Mouse (Mus musculus) mouse embryonic stem cell (cell line): ENCODE measurements around the gene Sash1.

Experiments
- in situ Hi-C, 2 experiments: fragments of 300-500 bp; cut with MboI; formaldehyde crosslinking; loops; 1 replicate in 1 of 2; 3 replicates in 1 of 2; pipeline ENCODE4 v1.14.3; 2019 to 2020; ENCODE audit warnings: low sequenced_read_pairs in 2 of 2, low pct_unique_long_range_greater_than_20kb in 1 of 2, mixed read lengths in 1 of 2; ENCODE audit not compliant: unreplicated experiment in 1 of 2

Gene Sash1

DNA sequence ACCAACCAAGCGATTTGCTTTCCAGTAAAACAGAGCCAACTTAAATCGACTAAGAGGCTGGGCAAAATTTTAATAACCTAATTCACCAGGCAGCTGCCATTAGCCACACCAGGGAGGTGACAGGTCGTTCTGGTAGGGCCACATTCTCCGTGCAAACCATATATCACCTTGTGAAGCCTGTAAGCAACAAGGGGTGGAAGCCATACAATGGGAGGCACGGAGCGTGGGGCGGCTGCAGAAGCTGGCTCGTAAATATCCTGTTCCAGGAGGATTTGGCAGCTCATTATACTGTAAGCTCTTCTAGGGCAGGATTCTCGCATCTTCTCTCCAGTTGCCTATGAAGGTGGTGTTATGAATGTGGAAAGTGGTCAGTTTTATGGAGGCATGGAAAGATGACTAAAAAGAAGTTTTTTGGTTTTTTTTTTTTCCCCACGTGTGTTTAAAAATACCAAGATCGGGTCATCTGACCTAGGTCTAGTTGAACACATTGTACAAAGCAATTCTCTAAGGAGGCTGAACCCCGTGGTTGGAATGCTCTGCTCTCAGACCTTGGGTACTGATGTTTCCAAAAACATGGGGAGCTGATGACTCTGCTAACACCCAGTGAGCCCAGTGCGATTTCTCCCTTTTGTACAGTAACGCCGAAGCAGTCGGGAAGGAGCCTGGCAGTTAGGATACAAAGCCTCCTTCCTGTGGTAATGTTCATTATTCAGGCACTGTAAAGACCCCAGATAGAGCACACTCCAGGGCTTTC is 24.5 kb upstream of the Sash1 start:
- in situ Hi-C loops = no loop called here

DNA sequence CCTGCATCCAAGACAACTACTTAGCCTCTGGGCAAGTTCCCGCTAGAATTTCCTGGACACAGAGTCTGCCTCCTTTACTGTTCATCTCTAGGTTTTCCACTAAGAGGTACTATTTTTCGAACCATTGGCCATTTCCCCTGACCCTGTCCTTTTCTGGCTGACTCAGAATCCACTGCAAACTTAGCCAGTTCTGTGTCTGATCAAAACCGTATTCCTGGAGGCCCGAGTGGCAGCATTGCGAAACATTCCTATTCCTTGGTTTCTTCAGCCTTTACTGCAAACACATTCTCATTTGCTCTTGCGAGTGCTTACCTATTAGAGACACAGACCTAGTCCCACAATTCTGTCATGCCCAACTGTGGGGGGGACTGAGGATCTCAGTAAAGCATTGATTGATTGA is 17.2 kb upstream of the Sash1 start:
- in situ Hi-C loops = no loop called here

DNA sequence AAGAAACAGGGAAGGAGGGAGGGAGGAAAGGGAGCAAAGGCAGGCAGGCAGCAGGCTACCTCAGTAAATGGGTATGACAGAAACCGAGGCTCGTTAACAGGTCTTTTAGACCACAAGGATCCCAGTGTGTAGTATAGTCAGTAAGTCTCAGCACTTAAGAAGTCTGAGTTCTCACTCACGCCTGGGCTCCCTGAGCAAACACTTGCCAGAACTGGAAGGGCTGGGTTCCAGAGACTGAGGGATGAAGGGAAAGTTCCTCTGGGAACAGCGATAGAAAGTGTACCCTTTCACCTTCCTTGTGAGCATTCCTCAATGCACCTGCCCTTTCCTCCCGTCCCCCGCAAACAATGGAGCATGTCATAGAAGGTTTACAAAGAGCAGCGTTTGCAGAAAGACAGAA is 16.5 kb upstream of the Sash1 start:
- in situ Hi-C loops = no loop called here

DNA sequence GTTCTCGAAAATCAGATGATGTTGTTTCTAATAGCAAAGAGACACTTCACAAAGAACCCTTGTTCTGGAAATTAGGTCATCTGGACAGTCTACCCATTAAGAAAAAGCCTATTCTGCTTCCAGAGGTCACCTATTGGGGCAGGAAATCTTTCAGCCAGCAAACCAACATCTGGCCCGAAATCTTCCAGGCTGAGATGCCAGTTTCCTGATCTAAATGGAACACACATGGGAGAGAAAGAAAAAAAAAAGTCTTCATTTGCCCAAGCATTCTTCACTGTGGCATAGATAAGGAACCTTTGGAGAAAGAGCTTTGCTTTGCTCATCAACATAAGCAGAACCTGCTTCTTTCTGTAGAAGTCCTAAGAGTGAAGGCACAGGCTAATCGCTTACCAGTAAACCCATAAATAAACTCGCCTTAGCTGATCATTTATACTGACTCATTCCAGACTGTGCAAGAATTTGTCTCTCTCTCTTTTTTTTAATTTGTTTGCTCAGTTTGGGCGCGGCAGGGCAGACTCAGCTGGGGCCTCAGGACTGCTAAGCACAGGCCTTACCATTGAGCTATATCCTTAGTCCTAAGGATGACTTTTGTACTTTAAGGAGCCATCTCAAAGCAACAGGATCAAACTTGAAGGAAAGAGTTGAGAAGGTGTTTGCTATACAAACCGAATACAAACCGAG is 13.1 kb upstream of the Sash1 start:
- in situ Hi-C loops = no loop called here

DNA sequence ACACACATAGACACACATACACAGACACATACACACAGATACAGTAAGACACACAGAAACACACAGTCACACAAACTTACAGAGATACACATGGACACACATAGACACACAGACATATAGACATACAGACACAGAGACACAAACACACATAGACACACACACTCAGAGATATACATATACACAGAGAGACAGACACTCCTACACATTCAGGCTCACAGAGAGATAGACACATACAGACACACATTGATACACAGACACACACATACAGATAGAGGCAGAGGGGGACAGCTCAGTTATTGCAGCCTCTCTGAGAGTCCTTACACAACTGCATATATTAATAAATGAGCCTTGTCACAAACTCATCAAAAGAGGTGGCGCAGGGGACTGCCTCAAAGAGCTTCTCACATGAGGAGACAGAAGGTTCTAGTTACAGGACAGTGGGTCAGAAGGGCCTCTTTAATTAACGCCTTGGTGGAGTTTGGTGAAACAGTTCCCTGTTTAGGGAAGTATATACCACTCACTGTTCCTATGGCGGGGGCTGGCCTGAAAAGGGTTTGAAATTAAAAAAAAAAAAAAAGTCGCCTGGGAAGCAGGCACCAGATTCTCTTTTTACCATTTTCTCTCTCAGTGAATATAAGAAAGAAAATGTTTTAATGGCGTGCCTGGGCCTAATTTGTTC is 12.4 kb upstream of the Sash1 start:
- in situ Hi-C loops = no loop called here

DNA sequence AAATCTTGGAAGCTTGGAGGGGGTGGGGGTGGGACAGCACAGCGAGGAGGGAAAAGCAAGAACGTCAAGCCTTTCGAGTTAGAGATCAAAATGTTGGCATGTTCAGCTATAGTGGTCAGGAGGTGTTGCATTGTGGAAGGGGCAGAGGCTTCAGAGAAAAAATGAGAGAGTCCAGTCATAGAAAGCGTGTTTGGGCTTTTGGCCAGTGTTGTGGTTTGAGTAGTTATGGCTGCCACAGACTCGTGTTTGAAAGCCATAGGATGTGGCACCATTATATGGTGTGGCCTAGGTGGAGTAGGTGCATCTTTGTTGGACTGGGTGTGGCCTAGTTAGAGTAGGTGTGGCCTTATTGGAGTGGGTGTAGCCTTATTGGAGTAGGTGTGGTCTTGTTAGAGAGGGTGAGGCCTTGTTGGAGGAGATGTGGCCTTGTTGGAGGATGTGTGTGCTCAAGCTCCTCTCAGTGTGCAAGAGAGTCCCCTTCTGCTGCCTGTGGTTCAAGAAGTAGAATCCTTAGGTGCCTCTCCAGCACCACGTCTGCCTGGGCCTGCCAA is 9.2 kb upstream of the Sash1 start:
- in situ Hi-C loops = no loop called here

DNA sequence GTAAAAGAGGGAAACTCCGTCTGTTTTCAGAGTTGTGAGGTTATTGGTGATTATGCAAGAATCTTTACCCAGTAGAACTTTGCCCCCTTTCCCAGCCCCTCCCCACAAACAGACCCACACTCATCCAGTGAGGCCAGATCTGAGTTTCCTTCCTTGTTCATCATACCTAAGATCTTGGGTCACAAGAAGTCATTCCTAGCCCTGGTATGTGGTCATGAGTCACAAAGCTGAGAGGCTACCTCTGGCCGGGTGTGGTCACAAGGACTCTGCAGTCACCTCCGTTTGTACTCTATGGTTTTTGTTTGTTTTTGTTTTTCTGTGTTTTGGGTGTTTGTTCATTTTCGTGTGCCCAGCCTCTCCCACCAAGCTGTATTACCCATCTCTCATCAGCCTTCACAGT is 4.6 kb upstream of the Sash1 start:
- in situ Hi-C loops = no loop called here

DNA sequence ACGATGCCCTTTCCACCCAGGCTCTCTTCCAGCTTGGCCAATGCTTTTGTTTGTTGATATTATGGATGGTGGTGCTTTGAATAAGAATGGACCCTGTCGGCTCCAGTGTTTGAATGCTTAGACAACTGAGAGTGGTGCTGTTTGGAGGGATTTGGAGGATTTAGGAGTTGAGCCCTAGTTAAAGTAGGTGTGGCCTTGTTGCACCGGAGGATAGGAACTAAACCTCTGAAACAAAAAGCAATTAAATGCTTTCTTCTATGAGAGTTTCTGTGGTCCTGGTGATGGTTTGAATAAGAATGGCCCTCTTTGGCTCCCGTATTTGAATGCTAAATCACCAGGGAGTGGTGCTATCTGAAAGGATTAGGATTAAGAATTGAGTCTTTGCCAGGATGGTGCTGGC is 3.5 kb upstream of the Sash1 start:
- in situ Hi-C loops = no loop called here

- in situ Hi-C loops = no loop called here
Observed at GRCm38 (mm10) chr10:8886528-8886854, 621 bp upstream of the Sash1 start.

GRCm38 (mm10) chr10:8885201-8885600 is 669 bp downstream of the Sash1 start:
- in situ Hi-C loops = no loop called here

DNA sequence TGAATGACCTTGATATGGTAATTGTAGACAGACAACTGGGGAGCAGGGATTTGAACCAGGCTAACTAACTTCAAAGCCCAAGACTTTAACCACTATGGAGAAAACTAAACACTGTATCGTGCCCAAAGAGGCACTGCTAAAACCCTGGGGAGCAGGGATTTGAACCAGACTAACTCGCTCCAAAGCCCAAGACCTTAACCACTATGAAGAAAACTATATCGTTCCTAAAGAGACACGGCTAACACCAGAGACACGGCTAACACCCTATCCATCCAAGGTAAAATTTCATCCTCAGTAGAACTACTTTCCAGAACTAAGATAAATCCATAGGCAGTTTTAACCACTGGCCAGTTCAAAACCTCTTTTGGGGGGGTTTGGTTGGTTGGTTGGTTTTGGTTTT is 1.3 kb downstream of the Sash1 start:
- in situ Hi-C loops = no loop called here

DNA sequence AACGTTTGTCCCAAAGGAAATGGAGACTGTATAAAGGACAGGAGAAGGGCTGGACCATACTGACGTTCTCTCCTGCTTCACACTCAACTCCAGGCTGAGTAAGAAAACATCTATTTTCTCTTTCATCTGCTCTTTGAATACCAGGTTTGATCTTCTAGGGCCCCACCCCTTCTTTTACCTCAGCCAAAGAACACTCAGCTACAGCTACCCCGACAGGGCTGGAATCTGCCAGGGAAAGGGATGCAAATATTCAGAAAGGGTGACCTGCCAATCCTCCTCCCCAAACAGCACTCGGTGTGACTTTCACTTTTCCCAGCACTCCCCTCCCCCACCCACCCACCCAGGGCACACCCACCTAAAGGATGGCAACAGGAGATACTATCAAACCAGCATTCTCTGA is 2.2 kb downstream of the Sash1 start:
- in situ Hi-C loops = no loop called here

DNA sequence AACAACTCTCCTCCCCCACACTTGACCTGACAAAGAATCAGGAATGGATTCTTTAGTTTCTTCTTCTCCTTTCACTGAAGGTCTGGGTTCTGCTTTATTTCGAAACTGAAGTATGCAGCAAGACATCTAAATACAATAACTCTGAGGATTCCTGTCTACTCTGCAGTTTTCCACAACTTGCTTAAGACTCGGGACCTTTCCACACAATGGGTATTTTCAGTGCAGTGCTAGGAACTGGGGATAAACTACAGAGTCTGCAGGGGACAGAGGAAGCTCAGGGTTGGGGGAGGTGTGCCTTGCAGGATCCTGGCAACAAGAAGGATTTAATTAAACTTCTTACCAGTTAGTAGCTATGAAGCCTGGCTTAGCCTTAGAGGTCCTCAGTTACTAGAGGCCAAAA is 4.1 kb downstream of the Sash1 start:
- in situ Hi-C loops = no loop called here

GRCm38 (mm10) chr10:8880950-8881675 is 4.8 kb downstream of the Sash1 start:
- in situ Hi-C loops = no loop called here

DNA sequence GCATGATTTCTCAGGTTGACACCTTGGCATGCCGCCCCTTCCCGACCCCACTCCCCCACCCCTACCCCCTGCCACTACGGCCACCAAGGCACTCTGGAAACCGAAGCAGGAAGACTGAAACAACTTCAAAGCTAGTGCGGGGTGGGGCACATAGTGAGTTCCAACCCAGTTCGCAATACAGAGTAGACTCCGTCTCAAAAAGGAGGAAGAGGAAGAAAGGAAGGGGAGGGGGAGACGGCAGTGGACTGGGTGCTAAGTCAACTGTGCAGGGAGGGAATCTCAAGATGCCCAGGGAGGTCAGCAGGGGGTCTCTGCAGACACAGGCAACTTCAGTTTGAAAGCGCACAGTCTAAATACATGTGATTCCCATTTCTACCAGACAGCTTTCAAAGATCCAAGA is 7.0 kb downstream of the Sash1 start:
- in situ Hi-C loops = no loop called here

- in situ Hi-C loops = no loop called here
Observed at GRCm38 (mm10) chr10:8878381-8878780, 7.5 kb downstream of the Sash1 start.

- in situ Hi-C loops = no loop called here
Observed at GRCm38 (mm10) chr10:8873631-8874370, 12.1 kb downstream of the Sash1 start.

- in situ Hi-C loops = no loop called here
Observed at GRCm38 (mm10) chr10:8872788-8873187, 13.1 kb downstream of the Sash1 start.
